Mouse (Mus musculus): ENCODE results near the gene Gata3.

Gata3 gene

DNA sequence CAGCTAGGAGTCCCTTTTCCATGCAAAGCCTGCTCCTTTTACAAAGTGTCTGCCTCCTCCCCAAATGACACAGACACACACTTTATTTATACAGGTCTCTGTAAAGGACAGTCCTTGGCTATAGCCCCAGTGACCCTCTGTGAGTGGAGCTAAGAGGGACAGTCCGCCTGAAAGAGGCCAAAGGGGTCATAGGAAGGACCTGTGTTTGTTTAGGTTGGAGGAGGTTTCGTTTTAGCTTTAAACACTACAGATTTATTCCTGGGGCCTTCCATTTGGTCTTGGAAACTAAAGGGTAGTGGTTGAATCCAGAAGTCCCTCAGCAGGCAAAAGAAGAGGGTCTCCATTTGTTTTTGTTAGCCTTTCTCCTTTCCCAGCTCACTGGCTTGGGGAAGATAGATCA is 16.1 kb downstream of the Gata3 start:
- DNase-seq (ENCODE audit: extremely low spot score, low spot score): no peak

DNA sequence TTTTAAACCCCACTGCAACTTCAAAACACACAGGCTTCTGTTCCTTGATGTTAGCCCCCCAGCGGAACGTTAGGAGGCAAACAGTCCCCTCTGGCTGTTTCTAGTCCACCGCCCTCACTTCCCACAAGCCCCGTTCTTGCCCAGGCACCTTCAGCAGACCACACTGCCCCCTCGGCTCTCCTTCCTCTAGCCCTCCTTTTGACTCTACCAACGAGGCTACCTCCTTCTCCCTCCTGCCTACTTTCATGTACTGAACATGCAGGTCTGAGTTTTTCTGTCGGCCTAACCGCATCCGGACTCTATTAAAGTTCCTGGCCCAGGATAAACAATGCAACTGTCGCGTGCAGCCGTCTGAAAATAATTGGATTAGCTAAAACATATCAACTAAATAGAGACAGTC is 17.2 kb downstream of the Gata3 start:
- DNase-seq (ENCODE audit: extremely low spot score, low spot score): peak; percentile 39

DNA sequence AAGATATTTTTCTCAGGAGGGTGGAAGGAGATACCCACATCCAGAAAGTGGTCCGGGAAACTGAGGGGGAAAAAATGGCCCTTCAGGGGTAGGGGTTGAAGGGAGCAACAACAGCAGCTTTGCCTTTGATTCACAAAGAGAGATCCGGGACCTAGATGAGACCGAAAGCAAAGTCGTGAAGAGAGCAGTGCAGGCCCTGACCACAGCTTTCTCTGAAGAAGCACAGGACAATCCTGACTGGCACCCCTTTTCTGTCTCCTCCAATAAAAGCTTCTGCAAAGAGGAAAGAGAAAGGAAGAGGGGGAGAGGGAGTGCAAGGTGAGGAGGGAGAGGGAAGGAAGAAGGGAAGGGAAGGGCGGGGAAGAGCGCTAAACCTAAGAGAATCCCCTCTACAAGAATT is 18.0 kb downstream of the Gata3 start:
- DNase-seq (ENCODE audit: extremely low spot score, low spot score): no peak

DNA sequence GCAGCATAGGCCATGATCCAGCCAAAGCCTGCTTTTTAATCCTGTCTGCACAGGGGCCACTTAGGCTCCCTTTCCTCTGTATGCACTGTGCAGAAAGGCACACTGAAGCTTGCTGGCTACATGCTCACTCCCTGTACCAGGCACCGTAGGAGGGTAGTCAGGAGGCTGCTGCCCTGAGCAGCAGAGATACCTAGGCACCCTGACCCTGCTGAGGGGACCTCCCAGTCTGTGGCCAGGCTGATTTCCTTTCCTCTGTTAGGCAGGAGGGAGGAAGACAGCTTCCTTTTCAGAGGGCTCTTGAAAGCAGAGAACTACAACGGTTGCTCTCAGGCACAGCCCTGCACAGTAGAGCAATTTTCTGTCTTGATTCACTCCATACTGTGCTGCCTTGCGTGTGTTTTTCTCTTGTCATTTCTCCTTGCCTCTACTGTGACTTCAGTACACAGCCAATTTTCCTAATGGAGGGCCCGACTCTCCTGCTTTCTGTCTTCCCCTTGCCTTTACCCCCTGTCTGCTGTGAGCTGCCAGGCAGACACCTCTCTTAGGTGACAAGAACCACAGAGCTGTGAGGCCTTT is 18.6 kb downstream of the Gata3 start:
- DNase-seq (ENCODE audit: extremely low spot score, low spot score): no peak

DNA sequence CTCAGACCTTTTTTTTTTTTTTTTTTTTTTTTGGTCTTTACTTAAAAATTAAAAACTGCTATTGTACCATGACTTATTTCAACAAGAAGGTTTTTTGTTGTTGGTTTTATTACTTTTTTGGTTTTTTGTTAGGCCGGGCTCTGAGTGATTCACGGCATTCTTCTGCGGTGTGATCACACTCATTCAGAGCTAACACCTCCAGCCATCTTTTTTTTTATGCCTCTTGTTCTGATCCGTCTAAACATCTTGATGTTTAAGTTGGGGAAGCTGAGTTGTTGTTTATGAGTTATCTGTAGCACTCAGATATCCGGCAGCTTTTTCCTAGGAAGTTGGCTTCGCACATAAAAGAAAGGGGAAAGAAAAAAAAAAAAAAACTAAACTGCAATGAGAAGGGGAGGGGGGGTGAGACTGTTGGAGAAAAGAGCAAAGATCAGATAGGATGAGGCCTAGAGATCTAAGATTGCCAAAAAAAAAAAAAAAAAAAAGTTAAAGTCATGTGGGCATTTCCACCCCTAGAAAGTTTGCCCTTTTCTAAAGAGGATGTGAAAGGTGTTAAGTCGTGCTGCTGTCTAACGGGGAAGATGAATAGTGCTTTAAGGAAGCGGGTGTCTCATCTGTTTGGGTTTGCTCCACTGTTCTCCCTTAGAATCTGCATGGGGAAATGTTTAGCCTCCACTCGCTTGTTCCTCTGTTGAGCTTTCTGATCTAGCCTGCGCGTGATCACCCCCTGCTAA is 22.6 kb downstream of the Gata3 start:
- no peak for DNase-seq (ENCODE audit: extremely low spot score, low spot score)

DNA sequence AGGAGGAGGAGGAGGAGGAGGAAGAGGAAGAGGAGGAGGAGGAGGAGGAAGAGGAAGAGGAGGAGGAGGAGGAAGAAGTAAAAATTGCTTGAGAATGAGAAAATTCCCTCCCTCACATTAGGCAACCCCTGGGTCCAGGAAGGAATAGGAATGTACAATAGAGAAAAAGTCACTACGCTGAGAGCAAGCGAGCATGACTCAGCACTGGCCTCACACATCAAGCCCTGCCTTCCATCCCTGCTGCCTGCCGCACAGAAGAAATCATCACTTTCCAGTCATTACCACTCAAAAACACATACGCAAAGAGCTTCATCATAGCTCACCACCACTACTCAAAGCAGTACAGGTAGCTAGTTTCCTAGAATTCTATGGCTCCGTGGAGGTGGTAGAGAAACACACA is 29.1 kb downstream of the Gata3 start:
- DNase-seq (ENCODE audit: extremely low spot score, low spot score): no peak

DNA sequence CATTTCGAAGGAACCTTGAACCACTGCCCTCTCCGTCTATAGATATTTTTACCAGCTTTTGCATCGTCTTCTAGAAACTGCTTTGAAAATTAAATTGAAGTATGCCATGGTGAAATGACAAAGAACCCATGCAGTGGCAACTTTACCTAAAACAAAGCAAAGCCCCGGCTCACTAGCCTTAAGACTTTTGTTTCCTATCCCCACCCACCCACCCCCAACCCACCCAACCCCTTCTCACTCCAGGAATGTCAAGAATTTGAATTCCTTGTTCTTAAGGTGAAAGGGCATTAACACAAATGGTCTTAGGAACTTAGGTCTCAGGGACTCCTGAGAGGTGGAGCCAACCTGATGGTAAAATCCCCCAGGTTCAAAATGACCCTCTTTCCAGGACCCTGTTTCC is 34.0 kb downstream of the Gata3 start:
- DNase-seq (ENCODE audit: extremely low spot score, low spot score): no peak

DNA sequence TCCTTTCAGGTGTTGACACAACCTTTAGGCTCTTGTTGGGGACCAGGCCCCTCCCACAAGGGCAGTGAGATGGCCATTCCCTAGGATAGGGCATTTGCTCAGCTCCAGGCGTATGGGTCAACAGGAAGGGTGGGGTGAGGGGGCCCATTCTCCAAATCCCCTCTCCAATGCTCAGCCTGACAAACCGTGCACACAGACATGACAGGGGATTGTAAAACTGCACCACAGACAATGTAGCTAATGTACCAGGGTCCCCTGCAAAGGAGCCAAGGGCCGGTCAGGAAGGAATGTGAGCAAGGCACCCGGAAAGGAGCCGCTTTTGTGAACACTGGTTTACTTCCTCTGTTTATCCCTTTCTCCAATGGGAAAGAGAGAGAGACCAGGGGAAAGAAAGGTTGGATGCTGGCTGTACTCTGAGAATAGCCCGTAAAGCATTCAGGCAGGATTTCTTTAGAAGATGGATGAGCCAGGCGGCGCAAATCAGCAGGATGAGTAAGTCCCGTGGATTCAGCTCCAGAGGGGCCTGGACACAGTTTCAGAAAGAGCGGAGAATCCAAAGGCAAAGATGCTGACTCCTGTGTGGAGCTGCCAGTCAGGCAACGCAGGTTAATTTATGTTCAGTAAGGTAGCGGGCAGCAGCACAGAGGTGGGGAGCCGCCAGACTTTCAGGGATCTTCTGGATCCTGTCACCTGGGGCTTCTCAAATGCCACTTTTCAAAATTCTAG is 36.8 kb downstream of the Gata3 start:
- DNase-seq (ENCODE audit: extremely low spot score, low spot score): no peak

DNA sequence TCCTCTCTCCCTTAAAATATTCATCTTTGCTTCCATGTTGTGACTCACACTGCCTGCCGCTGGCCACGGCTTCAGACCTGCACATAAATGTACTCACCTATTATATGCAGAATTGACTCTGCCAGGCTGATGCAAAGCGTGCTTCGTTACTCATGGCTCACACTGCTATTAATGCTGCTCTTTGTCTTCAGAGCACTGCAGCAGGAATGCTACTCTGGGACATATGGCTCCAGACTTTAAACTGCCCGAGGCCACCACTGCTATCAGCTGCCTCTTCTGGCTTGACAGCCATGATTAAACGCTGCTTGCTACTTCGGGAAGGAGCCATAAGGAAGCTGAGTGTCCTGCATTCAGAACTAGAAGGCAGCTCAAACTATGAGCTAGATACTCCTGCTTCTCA is 54.6 kb downstream of the Gata3 start:
- no peak for DNase-seq (ENCODE audit: extremely low spot score, low spot score)

DNA sequence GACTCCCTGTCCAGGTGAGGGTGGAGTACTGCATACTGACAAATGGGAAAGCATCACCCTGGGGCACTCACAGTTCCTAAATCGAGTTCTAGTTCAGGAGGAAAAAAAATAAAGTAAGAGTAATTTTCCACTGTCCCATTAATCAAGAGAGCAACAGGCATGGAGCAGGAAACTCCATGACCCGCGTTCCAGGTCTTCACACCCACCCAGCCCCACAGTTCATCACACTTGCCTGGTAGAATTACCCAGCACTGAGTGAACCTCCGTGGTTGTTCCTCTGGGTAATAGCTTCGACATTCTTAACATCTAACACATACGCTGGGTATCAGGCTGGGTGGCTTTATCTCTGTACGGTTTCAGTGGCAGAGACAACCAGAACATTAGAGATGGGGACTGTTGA is 56.1 kb downstream of the Gata3 start:
- DNase-seq (ENCODE audit: extremely low spot score, low spot score): no peak

DNA sequence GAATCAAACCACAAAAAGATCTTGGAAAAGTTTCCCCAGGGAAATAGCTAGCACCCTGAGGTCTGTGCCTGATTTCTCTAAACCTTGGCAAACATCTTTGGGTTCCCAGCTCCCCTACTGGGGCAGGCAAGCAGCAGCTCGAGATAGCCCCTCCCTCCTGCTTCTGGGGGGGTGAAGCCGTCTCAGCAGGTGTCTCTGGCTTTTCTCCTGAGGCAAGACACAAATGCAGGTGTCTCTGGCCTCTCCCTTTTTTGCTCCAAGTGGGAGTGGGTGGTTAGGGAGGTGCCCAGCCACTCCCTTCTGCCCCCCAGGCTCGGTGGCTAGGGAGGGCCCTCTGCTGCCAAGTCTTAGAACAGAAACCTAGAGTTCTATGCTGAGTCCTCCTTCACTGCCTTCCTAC is 62.2 kb downstream of the Gata3 start:
- no peak for DNase-seq (ENCODE audit: extremely low spot score, low spot score)

DNA sequence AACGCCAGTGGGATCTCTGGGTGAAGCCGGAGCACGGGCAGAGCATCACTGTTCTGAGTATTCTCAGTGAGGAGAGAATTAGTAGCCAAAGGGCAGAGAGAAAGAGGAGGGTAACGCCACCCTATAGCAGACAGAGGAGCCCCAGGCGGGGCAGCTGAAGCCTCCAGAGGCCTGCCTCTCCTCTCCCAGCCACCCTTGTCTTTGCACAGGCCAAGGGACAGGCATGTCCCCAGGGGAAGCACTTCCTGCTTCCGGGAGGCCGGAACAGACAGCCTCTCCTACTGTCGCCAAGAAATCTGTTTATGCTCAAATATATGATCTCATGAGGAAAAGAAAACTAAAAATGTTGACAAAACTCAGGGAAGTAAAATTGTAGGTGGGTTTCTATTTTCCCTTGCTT is 69.2 kb downstream of the Gata3 start:
- DNase-seq (ENCODE audit: extremely low spot score, low spot score): no peak

DNA sequence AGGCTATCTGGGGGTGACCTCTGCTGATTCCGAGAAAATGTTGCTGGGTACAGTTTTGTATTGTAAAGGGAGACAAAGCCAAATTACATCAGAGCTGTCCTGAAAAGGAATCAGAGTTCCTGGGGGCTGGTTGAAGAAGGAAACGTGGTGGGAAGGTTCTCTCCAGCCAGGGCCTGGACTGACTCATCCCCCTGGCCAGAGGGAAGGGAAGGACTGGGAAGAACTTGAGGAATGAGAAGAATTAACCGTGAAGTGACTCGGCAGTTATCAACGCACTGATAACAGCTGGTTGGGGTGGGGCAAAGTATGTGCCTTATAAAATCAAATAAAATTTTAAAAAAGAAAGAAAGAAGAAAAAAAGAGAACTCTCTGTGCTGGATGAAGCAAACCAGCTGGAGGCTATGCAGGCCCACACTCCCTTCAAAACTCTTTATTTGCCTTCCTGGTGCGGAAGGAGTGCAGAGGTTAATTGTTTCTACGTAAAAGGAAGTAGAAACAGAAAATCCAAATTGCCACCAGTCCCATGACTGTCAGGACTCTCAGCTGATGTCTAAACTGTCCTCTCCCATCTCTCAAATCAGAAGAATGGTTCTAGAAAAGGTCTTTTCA is 71.6 kb downstream of the Gata3 start:
- DNase-seq (ENCODE audit: extremely low spot score, low spot score): no peak
